Mouse (Mus musculus) CH12.LX (cell line): ENCODE data around the gene Susd3. TPM values are rescaled to one million over a fixed set of nuclear protein-coding genes. Genes with fewer than 3 reads are reported as not detected.
A peak's percentile ranks its signal among the peaks of the same experiment; 100 is the strongest.

Experiments
- DNase-seq: peaks from one replicate; pipeline ENCODE4 v3.0.0-alpha.2; 2013; ENCODE audit errors: extremely low read depth
- H3K27ac ChIP-seq: 2 replicates; pipeline ENCODE4 v1.5.1; 2012; ENCODE audit warnings: low read depth, mild to moderate bottlenecking, control low read depth, moderate library complexity; ENCODE audit not compliant: insufficient read depth
- H3K27me3 ChIP-seq: replicated peaks from 2 replicates; pipeline ENCODE3; 2012; ENCODE audit warnings: inconsistent platforms
- H3K36me3 ChIP-seq, 2 experiments: replicated peaks in 1 of 2; 2 replicates each; pipeline versions ENCODE3 to v1.6.1; 2012; ENCODE audit warnings: inconsistent platforms in 1 of 2, low read length in 1 of 2, mild to moderate bottlenecking in 1 of 2, mixed read lengths in 1 of 2, moderate library complexity in 1 of 2; ENCODE audit not compliant: control insufficient read depth in 1 of 2, insufficient read depth in 1 of 2
- H3K4me1 ChIP-seq, 2 experiments: 2 replicates each; pipeline ENCODE4 v1.6.1; 2012; ENCODE audit warnings: inconsistent platforms in 1 of 2, moderate library complexity in 1 of 2; ENCODE audit not compliant: insufficient read depth in 2 of 2, control insufficient read depth in 1 of 2
- H3K4me2 ChIP-seq: 2 replicates; pipeline ENCODE4 v1.6.1; 2012; ENCODE audit warnings: low read depth, mild to moderate bottlenecking, control low read depth; ENCODE audit not compliant: poor library complexity, insufficient read depth, severe bottlenecking
- H3K4me3 ChIP-seq, 3 experiments: fragments of 150-350 bp in 1 of 3; sonication (generic) in 1 of 3; replicated peaks in 1 of 3; 2 replicates each; pipeline versions ENCODE3 to v1.5.1; 2011 to 2012; ENCODE audit warnings: low read depth in 2 of 3, low read length in 2 of 3, mild to moderate bottlenecking in 2 of 3, moderate library complexity in 2 of 3, control low read depth in 1 of 3, improper control_type of control experiment in 1 of 3, inconsistent platforms in 1 of 3, mixed read lengths in 1 of 3; ENCODE audit not compliant: poor library complexity in 1 of 3
- H3K79me2 ChIP-seq: replicated peaks from 2 replicates; pipeline ENCODE4 v1.6.1; 2012; ENCODE audit warnings: mild to moderate bottlenecking, moderate library complexity; ENCODE audit not compliant: control insufficient read depth, poor library complexity, insufficient read depth, severe bottlenecking; ENCODE audit errors: extremely low read depth
- H3K9ac ChIP-seq: 2 replicates; pipeline ENCODE4 v1.6.1; 2012; ENCODE audit warnings: low read depth, mild to moderate bottlenecking, control low read depth, moderate library complexity; ENCODE audit not compliant: insufficient read depth
- H3K9me3 ChIP-seq: replicated peaks from 2 replicates; pipeline ENCODE3; 2012; ENCODE audit warnings: low read length, inconsistent platforms, mixed read lengths
- BHLHE40 ChIP-seq: IDR thresholded peaks from 2 replicates; pipeline ENCODE4 v1.6.1; 2011; ENCODE audit warnings: mild to moderate bottlenecking, low read depth, low read length, improper control_type of control experiment
- CHD1 ChIP-seq: IDR thresholded peaks from 2 replicates; pipeline ENCODE4 v1.6.1; 2012; ENCODE audit warnings: low read depth, low read length, improper control_type of control experiment, inconsistent platforms
- CHD2 ChIP-seq: IDR thresholded peaks from 2 replicates; pipeline ENCODE4 v1.6.1; 2011; ENCODE audit warnings: low read length, improper control_type of control experiment
- CTCF ChIP-seq, 2 experiments: IDR thresholded peaks in 1 of 2; conservative IDR thresholded peaks in 1 of 2; 2 replicates each; pipeline ENCODE4 v1.5.1; 2011 to 2012; ENCODE audit warnings: low read depth in 2 of 2, low read length in 2 of 2, improper control_type of control experiment in 1 of 2, inconsistent platforms in 1 of 2, mild to moderate bottlenecking in 1 of 2, moderate library complexity in 1 of 2
- E2F4 ChIP-seq: IDR thresholded peaks from 2 replicates; pipeline ENCODE4 v1.6.1; 2011; ENCODE audit warnings: low read depth, low read length, improper control_type of control experiment; ENCODE audit not compliant: insufficient replicate concordance
- ELF1 ChIP-seq: IDR thresholded peaks from 2 replicates; pipeline ENCODE4 v1.6.1; 2014; ENCODE audit warnings: low read depth, mild to moderate bottlenecking, inconsistent platforms, low read length, improper control_type of control experiment
- EP300 ChIP-seq: IDR thresholded peaks from 2 replicates; pipeline ENCODE4 v1.6.1; 2011; ENCODE audit warnings: low read length, improper control_type of control experiment
- ETS1 ChIP-seq: conservative IDR thresholded peaks from 2 replicates; pipeline ENCODE4 v1.6.1; 2012; ENCODE audit warnings: low read depth, mild to moderate bottlenecking, inconsistent platforms, low read length, improper control_type of control experiment, moderate library complexity
- HCFC1 ChIP-seq: IDR thresholded peaks from 2 replicates; pipeline ENCODE4 v1.6.1; 2012; ENCODE audit warnings: low read depth, mild to moderate bottlenecking, inconsistent platforms, low read length, improper control_type of control experiment
- IRF4 ChIP-seq: IDR thresholded peaks from 2 replicates; pipeline ENCODE4 v1.6.1; 2014; ENCODE audit warnings: low read depth, mild to moderate bottlenecking, inconsistent platforms, low read length, improper control_type of control experiment
- JUN ChIP-seq: IDR thresholded peaks from 2 replicates; pipeline ENCODE4 v1.6.1; 2011; ENCODE audit warnings: low read depth, mild to moderate bottlenecking, low read length, improper control_type of control experiment, moderate library complexity; ENCODE audit not compliant: insufficient read depth
- JUND ChIP-seq: conservative IDR thresholded peaks from 2 replicates; pipeline ENCODE4 v1.6.1; 2011; ENCODE audit warnings: low read depth, low read length, improper control_type of control experiment
- KAT2A ChIP-seq: IDR thresholded peaks from 2 replicates; pipeline ENCODE4 v1.6.1; 2012; ENCODE audit warnings: low read length, improper control_type of control experiment, inconsistent platforms; ENCODE audit not compliant: insufficient replicate concordance
- MAFK ChIP-seq: IDR thresholded peaks from 2 replicates; pipeline ENCODE4 v1.6.1; 2011; ENCODE audit warnings: low read length, improper control_type of control experiment; ENCODE audit not compliant: insufficient replicate concordance
- MAX ChIP-seq: IDR thresholded peaks from 2 replicates; pipeline ENCODE4 v1.6.1; 2011; ENCODE audit warnings: low read length, improper control_type of control experiment
- MAZ ChIP-seq: IDR thresholded peaks from 2 replicates; pipeline ENCODE4 v1.6.1; 2012; ENCODE audit warnings: low read depth, mild to moderate bottlenecking, inconsistent platforms, low read length, improper control_type of control experiment, moderate library complexity
- MEF2A ChIP-seq: IDR thresholded peaks from 2 replicates; pipeline ENCODE4 v1.6.1; 2014; ENCODE audit warnings: low read depth, mild to moderate bottlenecking, inconsistent platforms, low read length, improper control_type of control experiment, borderline replicate concordance
- MXI1 ChIP-seq: IDR thresholded peaks from 2 replicates; pipeline ENCODE4 v1.6.1; 2011; ENCODE audit warnings: mild to moderate bottlenecking, low read depth, low read length, improper control_type of control experiment
- MYC ChIP-seq: IDR thresholded peaks from 2 replicates; pipeline ENCODE4 v1.6.1; 2011; ENCODE audit warnings: low read depth, mild to moderate bottlenecking, improper control_type of control experiment, low read length
- NELFE ChIP-seq: IDR thresholded peaks from 2 replicates; pipeline ENCODE4 v1.6.1; 2011; ENCODE audit warnings: low read depth, low read length, improper control_type of control experiment
- PAX5 ChIP-seq: IDR thresholded peaks from 2 replicates; pipeline ENCODE4 v1.6.1; 2012; ENCODE audit warnings: low read length, inconsistent platforms, mixed read lengths
- POLR2A ChIP-seq: IDR thresholded peaks from 2 replicates; pipeline ENCODE4 v1.6.1; 2011; ENCODE audit warnings: low read depth, mild to moderate bottlenecking, improper control_type of control experiment, low read length
- POLR2AphosphoS2 ChIP-seq: IDR thresholded peaks from 2 replicates; pipeline ENCODE4 v1.6.1; 2011; ENCODE audit warnings: low read depth, low read length, improper control_type of control experiment
- RAD21 ChIP-seq: IDR thresholded peaks from 2 replicates; pipeline ENCODE4 v1.6.1; 2011; ENCODE audit warnings: low read depth, mild to moderate bottlenecking, low read length, improper control_type of control experiment, moderate library complexity
- TBP ChIP-seq: conservative IDR thresholded peaks from 2 replicates; pipeline ENCODE4 v1.6.1; 2011; ENCODE audit warnings: low read depth, low read length, improper control_type of control experiment
- UBTF ChIP-seq: IDR thresholded peaks from 2 replicates; pipeline ENCODE4 v1.6.1; 2012; ENCODE audit warnings: low read depth, mild to moderate bottlenecking, inconsistent platforms, low read length, improper control_type of control experiment, moderate library complexity
- USF1 ChIP-seq: IDR thresholded peaks from 2 replicates; pipeline ENCODE4 v1.6.1; 2014; ENCODE audit warnings: low read depth, mild to moderate bottlenecking, inconsistent platforms, low read length, improper control_type of control experiment
- ZC3H11A ChIP-seq: IDR thresholded peaks from 2 replicates; pipeline ENCODE4 v1.6.1; 2012; ENCODE audit warnings: low read depth, mild to moderate bottlenecking, inconsistent platforms, low read length, improper control_type of control experiment
- ZKSCAN1 ChIP-seq: IDR thresholded peaks from 2 replicates; pipeline ENCODE4 v1.6.1; 2012; ENCODE audit warnings: low read depth, inconsistent platforms, low read length, improper control_type of control experiment, borderline replicate concordance
- ZMIZ1 ChIP-seq: IDR thresholded peaks from 2 replicates; pipeline ENCODE4 v1.6.1; 2012; ENCODE audit warnings: low read depth, mild to moderate bottlenecking, inconsistent platforms, low read length, improper control_type of control experiment
- dilution Hi-C: fragments of 300-500 bp; cut with MboI; formaldehyde crosslinking; loops from 2 replicates; pipeline ENCODE4 v1.14.3; 2020; ENCODE audit warnings: low sequenced_read_pairs; ENCODE audit not compliant: extremely low pct_unique_long_range_greater_than_20kb, extremely low pct_ligation_motif_present
- in situ Hi-C: fragments of 300-500 bp; cut with MboI; formaldehyde crosslinking; loops from 3 replicates; pipeline ENCODE4 v1.14.3; 2019; ENCODE audit warnings: low sequenced_read_pairs, low pct_ligation_motif_present, low pct_unique_long_range_greater_than_20kb, mixed read lengths
- polyA plus RNA-seq: library from polyadenylated mRNA; unstranded; fragments of >175 nt; gene quantifications from 2 replicates; pipeline ENCODE4 v1.2.1, GENCODE M21; 2012; ENCODE audit warnings: low read depth; ENCODE audit not compliant: insufficient read length
- total RNA-seq, 2 experiments: library from RNA; depleted of rRNA; stranded (reverse); fragments of 300-350 nt in 1 of 2; fragments of >200 nt in 1 of 2; gene quantifications; 2 replicates each; pipeline ENCODE4 v1.2.3; 2012 to 2014

Gene Susd3
- total and polyA plus RNA-seq, 3 experiments: 6.0 to 19.0 (median 12.0) TPM

GRCm38 (mm10) chr13:49215504-49216219 lies 32.8 kb downstream of the Susd3 start, which contains the start of gene Card19:
Gene Card19 (minus strand): TSS chr13:49216037.
- peak within 1 kb of the TSS; percentile 96 for H3K4me2 ChIP-seq
- peaks cover 0 to 21% of the 10 kb centered on the region in 2 experiments; a peak in 2 of 4 replicates for H3K4me1 ChIP-seq
- TF ChIP-seq JUN: no peak
- no peak; the same call in 1 of the 2 replicates for TF ChIP-seq MXI1
- TF ChIP-seq MAX: no peak
- no peak for TF ChIP-seq ZKSCAN1
- TF ChIP-seq CTCF (conservative IDR thresholded peaks at IDR 0.05 in 1 of 2, IDR thresholded peaks at IDR 0.05 in 1 of 2; ENCODE audit: low read depth in 2 of 2, low read length in 2 of 2): no peak
- TF ChIP-seq MEF2A: no peak
- TF ChIP-seq POLR2A: peak; percentile 66; the same call in 1 of the 2 replicates
- no peak for TF ChIP-seq JUND
- TF ChIP-seq MAFK: no peak
- TF ChIP-seq ELF1: peak; percentile 34; the same call in 1 of the 2 replicates
- no peak for TF ChIP-seq CHD2
- no peak for TF ChIP-seq MAZ
- TF ChIP-seq RAD21: no peak
- TF ChIP-seq PAX5: no peak
- no peak for TF ChIP-seq BHLHE40
- no peak for TF ChIP-seq EP300
- TF ChIP-seq CHD1: no peak
- no peak for TF ChIP-seq KAT2A
- TF ChIP-seq ETS1: no peak
- no peak for TF ChIP-seq MYC
- no peak for TF ChIP-seq E2F4
- 0 out of 2 replicates have a peak, but pooled peaks have one; percentile 20 for TF ChIP-seq TBP
- no peak for TF ChIP-seq IRF4
- no peak for TF ChIP-seq ZC3H11A
- TF ChIP-seq HCFC1: no peak
- no peak for TF ChIP-seq POLR2AphosphoS2
- no peak for TF ChIP-seq USF1
- TF ChIP-seq ZMIZ1: 0 out of 2 replicates have a peak, but pooled peaks have one; percentile 29
- no peak for TF ChIP-seq UBTF
- TF ChIP-seq NELFE: no peak; the same call in none of the 2 replicates
- H3K36me3 ChIP-seq: no peaks in the 10 kb centered on the region
- H3K9me3 ChIP-seq: no peaks in the 10 kb centered on the region
- H3K27me3 ChIP-seq: peaks cover 32% of the 10 kb centered on the region
- H3K9ac ChIP-seq: peak within 1 kb of the TSS; percentile 58
- in situ Hi-C loops: no loop called here
- dilution Hi-C loops: no loop called here
- peak within 1 kb of the TSS; percentile 48 to 85 (median 64) for H3K4me3 ChIP-seq
- H3K79me2 ChIP-seq: no peaks in the 10 kb centered on the region
- H3K27ac ChIP-seq: no peak within 1 kb of the TSS
- peak; percentile 95 for DNase-seq
